Mouse (Mus musculus) CH12.LX (cell line): Measurements from ENCODE around the gene Pdcd1lg2. TPM values are rescaled to one million over a fixed set of nuclear protein-coding genes. Genes with fewer than 3 reads are reported as not detected.

ENCODE experiments used
- DNase-seq: peaks from one replicate; pipeline ENCODE4 v3.0.0-alpha.2; 2013; ENCODE audit errors: extremely low read depth
- H3K27ac ChIP-seq: 2 replicates; pipeline ENCODE4 v1.5.1; 2012; ENCODE audit warnings: low read depth, mild to moderate bottlenecking, control low read depth, moderate library complexity; ENCODE audit not compliant: insufficient read depth
- H3K27me3 ChIP-seq: replicated peaks from 2 replicates; pipeline ENCODE3; 2012; ENCODE audit warnings: inconsistent platforms
- H3K36me3 ChIP-seq, 2 experiments: replicated peaks in 1 of 2; 2 replicates each; pipeline versions ENCODE3 to v1.6.1; 2012; ENCODE audit warnings: inconsistent platforms in 1 of 2, low read length in 1 of 2, mild to moderate bottlenecking in 1 of 2, mixed read lengths in 1 of 2, moderate library complexity in 1 of 2; ENCODE audit not compliant: control insufficient read depth in 1 of 2, insufficient read depth in 1 of 2
- H3K4me1 ChIP-seq, 2 experiments: 2 replicates each; pipeline ENCODE4 v1.6.1; 2012; ENCODE audit warnings: inconsistent platforms in 1 of 2, moderate library complexity in 1 of 2; ENCODE audit not compliant: insufficient read depth in 2 of 2, control insufficient read depth in 1 of 2
- H3K4me2 ChIP-seq: 2 replicates; pipeline ENCODE4 v1.6.1; 2012; ENCODE audit warnings: low read depth, mild to moderate bottlenecking, control low read depth; ENCODE audit not compliant: poor library complexity, insufficient read depth, severe bottlenecking
- H3K4me3 ChIP-seq, 3 experiments: fragments of 150-350 bp in 1 of 3; sonication (generic) in 1 of 3; replicated peaks in 1 of 3; 2 replicates each; pipeline versions ENCODE3 to v1.5.1; 2011 to 2012; ENCODE audit warnings: low read depth in 2 of 3, low read length in 2 of 3, mild to moderate bottlenecking in 2 of 3, moderate library complexity in 2 of 3, control low read depth in 1 of 3, improper control_type of control experiment in 1 of 3, inconsistent platforms in 1 of 3, mixed read lengths in 1 of 3; ENCODE audit not compliant: poor library complexity in 1 of 3
- H3K79me2 ChIP-seq: replicated peaks from 2 replicates; pipeline ENCODE4 v1.6.1; 2012; ENCODE audit warnings: mild to moderate bottlenecking, moderate library complexity; ENCODE audit not compliant: control insufficient read depth, poor library complexity, insufficient read depth, severe bottlenecking; ENCODE audit errors: extremely low read depth
- H3K9ac ChIP-seq: 2 replicates; pipeline ENCODE4 v1.6.1; 2012; ENCODE audit warnings: low read depth, mild to moderate bottlenecking, control low read depth, moderate library complexity; ENCODE audit not compliant: insufficient read depth
- H3K9me3 ChIP-seq: replicated peaks from 2 replicates; pipeline ENCODE3; 2012; ENCODE audit warnings: low read length, inconsistent platforms, mixed read lengths
- CTCF ChIP-seq, 2 experiments: IDR thresholded peaks in 1 of 2; conservative IDR thresholded peaks in 1 of 2; 2 replicates each; pipeline ENCODE4 v1.5.1; 2011 to 2012; ENCODE audit warnings: low read depth in 2 of 2, low read length in 2 of 2, improper control_type of control experiment in 1 of 2, inconsistent platforms in 1 of 2, mild to moderate bottlenecking in 1 of 2, moderate library complexity in 1 of 2
- ELF1 ChIP-seq: IDR thresholded peaks from 2 replicates; pipeline ENCODE4 v1.6.1; 2014; ENCODE audit warnings: low read depth, mild to moderate bottlenecking, inconsistent platforms, low read length, improper control_type of control experiment
- EP300 ChIP-seq: IDR thresholded peaks from 2 replicates; pipeline ENCODE4 v1.6.1; 2011; ENCODE audit warnings: low read length, improper control_type of control experiment
- ETS1 ChIP-seq: conservative IDR thresholded peaks from 2 replicates; pipeline ENCODE4 v1.6.1; 2012; ENCODE audit warnings: low read depth, mild to moderate bottlenecking, inconsistent platforms, low read length, improper control_type of control experiment, moderate library complexity
- GABPA ChIP-seq: IDR thresholded peaks from 2 replicates; pipeline ENCODE4 v1.6.1; 2012; ENCODE audit warnings: low read depth, low read length, improper control_type of control experiment, inconsistent platforms; ENCODE audit not compliant: insufficient replicate concordance
- HCFC1 ChIP-seq: IDR thresholded peaks from 2 replicates; pipeline ENCODE4 v1.6.1; 2012; ENCODE audit warnings: low read depth, mild to moderate bottlenecking, inconsistent platforms, low read length, improper control_type of control experiment
- IRF4 ChIP-seq: IDR thresholded peaks from 2 replicates; pipeline ENCODE4 v1.6.1; 2014; ENCODE audit warnings: low read depth, mild to moderate bottlenecking, inconsistent platforms, low read length, improper control_type of control experiment
- JUN ChIP-seq: IDR thresholded peaks from 2 replicates; pipeline ENCODE4 v1.6.1; 2011; ENCODE audit warnings: low read depth, mild to moderate bottlenecking, low read length, improper control_type of control experiment, moderate library complexity; ENCODE audit not compliant: insufficient read depth
- KAT2A ChIP-seq: IDR thresholded peaks from 2 replicates; pipeline ENCODE4 v1.6.1; 2012; ENCODE audit warnings: low read length, improper control_type of control experiment, inconsistent platforms; ENCODE audit not compliant: insufficient replicate concordance
- MAFK ChIP-seq: IDR thresholded peaks from 2 replicates; pipeline ENCODE4 v1.6.1; 2011; ENCODE audit warnings: low read length, improper control_type of control experiment; ENCODE audit not compliant: insufficient replicate concordance
- MAZ ChIP-seq: IDR thresholded peaks from 2 replicates; pipeline ENCODE4 v1.6.1; 2012; ENCODE audit warnings: low read depth, mild to moderate bottlenecking, inconsistent platforms, low read length, improper control_type of control experiment, moderate library complexity
- MEF2A ChIP-seq: IDR thresholded peaks from 2 replicates; pipeline ENCODE4 v1.6.1; 2014; ENCODE audit warnings: low read depth, mild to moderate bottlenecking, inconsistent platforms, low read length, improper control_type of control experiment, borderline replicate concordance
- PAX5 ChIP-seq: IDR thresholded peaks from 2 replicates; pipeline ENCODE4 v1.6.1; 2012; ENCODE audit warnings: low read length, inconsistent platforms, mixed read lengths
- POLR2AphosphoS2 ChIP-seq: IDR thresholded peaks from 2 replicates; pipeline ENCODE4 v1.6.1; 2011; ENCODE audit warnings: low read depth, low read length, improper control_type of control experiment
- RAD21 ChIP-seq: IDR thresholded peaks from 2 replicates; pipeline ENCODE4 v1.6.1; 2011; ENCODE audit warnings: low read depth, mild to moderate bottlenecking, low read length, improper control_type of control experiment, moderate library complexity
- SIN3A ChIP-seq: IDR thresholded peaks from 2 replicates; pipeline ENCODE4 v1.6.1; 2012; ENCODE audit warnings: low read length, improper control_type of control experiment, inconsistent platforms
- SMC3 ChIP-seq: IDR thresholded peaks from 2 replicates; pipeline ENCODE4 v1.6.1; 2011; ENCODE audit warnings: low read depth, low read length, improper control_type of control experiment
- USF1 ChIP-seq: IDR thresholded peaks from 2 replicates; pipeline ENCODE4 v1.6.1; 2014; ENCODE audit warnings: low read depth, mild to moderate bottlenecking, inconsistent platforms, low read length, improper control_type of control experiment
- ZC3H11A ChIP-seq: IDR thresholded peaks from 2 replicates; pipeline ENCODE4 v1.6.1; 2012; ENCODE audit warnings: low read depth, mild to moderate bottlenecking, inconsistent platforms, low read length, improper control_type of control experiment
- ZKSCAN1 ChIP-seq: IDR thresholded peaks from 2 replicates; pipeline ENCODE4 v1.6.1; 2012; ENCODE audit warnings: low read depth, inconsistent platforms, low read length, improper control_type of control experiment, borderline replicate concordance
- ZMIZ1 ChIP-seq: IDR thresholded peaks from 2 replicates; pipeline ENCODE4 v1.6.1; 2012; ENCODE audit warnings: low read depth, mild to moderate bottlenecking, inconsistent platforms, low read length, improper control_type of control experiment
- dilution Hi-C: fragments of 300-500 bp; cut with MboI; formaldehyde crosslinking; loops from 2 replicates; pipeline ENCODE4 v1.14.3; 2020; ENCODE audit warnings: low sequenced_read_pairs; ENCODE audit not compliant: extremely low pct_unique_long_range_greater_than_20kb, extremely low pct_ligation_motif_present
- in situ Hi-C: fragments of 300-500 bp; cut with MboI; formaldehyde crosslinking; loops from 3 replicates; pipeline ENCODE4 v1.14.3; 2019; ENCODE audit warnings: low sequenced_read_pairs, low pct_ligation_motif_present, low pct_unique_long_range_greater_than_20kb, mixed read lengths
- polyA plus RNA-seq: library from polyadenylated mRNA; unstranded; fragments of >175 nt; gene quantifications from 2 replicates; pipeline ENCODE4 v1.2.1, GENCODE M21; 2012; ENCODE audit warnings: low read depth; ENCODE audit not compliant: insufficient read length
- total RNA-seq, 2 experiments: library from RNA; depleted of rRNA; stranded (reverse); fragments of 300-350 nt in 1 of 2; fragments of >200 nt in 1 of 2; gene quantifications; 2 replicates each; pipeline ENCODE4 v1.2.3; 2012 to 2014

Pdcd1lg2 gene
- total and polyA plus RNA-seq, 3 experiments, result 1.4 to 5.5 (median 1.7) TPM

DNA sequence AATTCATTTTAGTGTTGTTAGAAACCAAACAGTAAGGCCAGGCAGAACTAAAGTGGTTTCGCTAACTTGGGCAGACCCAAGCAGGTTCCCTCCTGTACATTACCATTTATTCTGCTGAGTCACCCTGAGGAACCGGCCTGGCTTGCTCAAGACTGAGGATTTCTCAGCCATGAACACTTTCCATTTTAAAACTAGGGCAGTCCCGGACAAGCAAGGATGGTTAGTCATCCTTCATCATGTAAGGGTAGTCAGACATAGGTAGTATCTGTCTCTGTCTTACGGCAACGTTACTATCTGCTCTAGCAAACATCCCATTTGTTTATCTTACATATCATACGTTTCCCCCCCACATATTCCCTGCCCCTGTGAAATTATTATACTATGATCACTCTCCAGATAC lies 25.7 kb upstream of the Pdcd1lg2 start:
- H3K79me2 ChIP-seq, result no peaks in the 10 kb centered on the region
- dilution Hi-C loops, result no loop called here
- peak overlapping the region; percentile 95 for H3K27ac ChIP-seq
- no peak overlapping the region for H3K4me3 ChIP-seq
- H3K36me3 ChIP-seq, result peaks cover 57 to 70% of the 10 kb centered on the region in 2 experiments
- H3K9ac ChIP-seq, result peak overlapping the region; percentile 91; the same call in 1 of the 2 replicates
- in situ Hi-C loops, result no loop called here
- H3K4me1 ChIP-seq, result peaks cover 27 to 64% of the 10 kb centered on the region in 2 experiments
- no peak overlapping the region for H3K4me2 ChIP-seq
- no peaks in the 10 kb centered on the region for H3K27me3 ChIP-seq
- TF ChIP-seq SIN3A, result no peak
- peak; percentile 20; the same call in 1 of the 2 replicates for TF ChIP-seq IRF4
- no peak for TF ChIP-seq USF1
- peak; percentile 92 for TF ChIP-seq MAFK
- TF ChIP-seq HCFC1, result no peak
- TF ChIP-seq MEF2A, result peak; percentile 67; the same call in 1 of the 2 replicates
- no peak for TF ChIP-seq RAD21
- no peak for TF ChIP-seq KAT2A
- TF ChIP-seq PAX5, result no peak
- TF ChIP-seq ETS1, result peak; percentile 83
- TF ChIP-seq ZMIZ1, result no peak
- no peak for TF ChIP-seq POLR2AphosphoS2
- no peak for TF ChIP-seq CTCF (conservative IDR thresholded peaks at IDR 0.05 in 1 of 2, IDR thresholded peaks at IDR 0.05 in 1 of 2; ENCODE audit: low read depth in 2 of 2, low read length in 2 of 2)
- no peak for TF ChIP-seq ZC3H11A
- TF ChIP-seq MAZ, result no peak
- peak; percentile 85 for DNase-seq
- no peaks in the 10 kb centered on the region for H3K9me3 ChIP-seq

DNA sequence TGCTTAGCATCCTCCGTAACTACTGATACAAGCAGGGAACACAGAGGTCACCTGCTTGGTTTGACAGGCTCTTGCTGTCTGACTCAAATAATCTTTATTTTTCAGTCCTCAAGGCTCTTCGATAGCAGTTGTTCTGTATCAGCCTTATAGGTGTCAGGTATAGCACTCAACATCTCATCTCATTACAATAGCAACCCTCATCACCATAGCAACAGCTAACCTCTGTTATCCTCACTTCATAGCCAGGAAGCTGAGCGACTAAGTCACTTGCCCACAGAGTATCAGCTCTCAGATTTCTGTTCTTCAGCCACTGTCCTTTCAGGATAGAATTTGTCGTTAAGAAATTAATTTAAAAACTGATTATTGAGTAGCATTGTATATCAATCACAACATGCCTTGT lies 24.9 kb upstream of the Pdcd1lg2 start:
- H3K4me2 ChIP-seq, result no peak overlapping the region
- in situ Hi-C loops, result no loop called here
- H3K27me3 ChIP-seq, result no peaks in the 10 kb centered on the region
- no peak overlapping the region for H3K4me3 ChIP-seq
- DNase-seq, result no peak
- no peaks in the 10 kb centered on the region for H3K79me2 ChIP-seq
- H3K36me3 ChIP-seq, result peaks cover 52 to 61% of the 10 kb centered on the region in 2 experiments
- no peaks in the 10 kb centered on the region for H3K9me3 ChIP-seq
- dilution Hi-C loops, result no loop called here
- H3K27ac ChIP-seq, result peak overlapping the region; percentile 95
- peaks cover 26 to 64% of the 10 kb centered on the region in 2 experiments for H3K4me1 ChIP-seq
- no peak overlapping the region for H3K9ac ChIP-seq
- no peak for TF ChIP-seq CTCF (conservative IDR thresholded peaks at IDR 0.05 in 1 of 2, IDR thresholded peaks at IDR 0.05 in 1 of 2; ENCODE audit: low read depth in 2 of 2, low read length in 2 of 2)
- TF ChIP-seq JUN, result no peak
- no peak for TF ChIP-seq KAT2A
- TF ChIP-seq POLR2AphosphoS2, result no peak
- TF ChIP-seq EP300, result no peak
- no peak for TF ChIP-seq SMC3
- no peak for TF ChIP-seq ZKSCAN1
- TF ChIP-seq HCFC1, result no peak
- no peak for TF ChIP-seq USF1
- TF ChIP-seq ZMIZ1, result no peak
- TF ChIP-seq ELF1, result no peak
- TF ChIP-seq GABPA, result no peak
